Mouse (Mus musculus): Measurements from ENCODE around the gene Fcrlb. TPM values are rescaled to one million over a fixed set of nuclear protein-coding genes. Genes with fewer than 3 reads are reported as not detected.
A peak's percentile ranks its signal among the peaks of the same experiment; 100 is the strongest.

The Fcrlb gene
- total and polyA plus RNA-seq, 2 experiments from 2014 or later = not detected

DNA sequence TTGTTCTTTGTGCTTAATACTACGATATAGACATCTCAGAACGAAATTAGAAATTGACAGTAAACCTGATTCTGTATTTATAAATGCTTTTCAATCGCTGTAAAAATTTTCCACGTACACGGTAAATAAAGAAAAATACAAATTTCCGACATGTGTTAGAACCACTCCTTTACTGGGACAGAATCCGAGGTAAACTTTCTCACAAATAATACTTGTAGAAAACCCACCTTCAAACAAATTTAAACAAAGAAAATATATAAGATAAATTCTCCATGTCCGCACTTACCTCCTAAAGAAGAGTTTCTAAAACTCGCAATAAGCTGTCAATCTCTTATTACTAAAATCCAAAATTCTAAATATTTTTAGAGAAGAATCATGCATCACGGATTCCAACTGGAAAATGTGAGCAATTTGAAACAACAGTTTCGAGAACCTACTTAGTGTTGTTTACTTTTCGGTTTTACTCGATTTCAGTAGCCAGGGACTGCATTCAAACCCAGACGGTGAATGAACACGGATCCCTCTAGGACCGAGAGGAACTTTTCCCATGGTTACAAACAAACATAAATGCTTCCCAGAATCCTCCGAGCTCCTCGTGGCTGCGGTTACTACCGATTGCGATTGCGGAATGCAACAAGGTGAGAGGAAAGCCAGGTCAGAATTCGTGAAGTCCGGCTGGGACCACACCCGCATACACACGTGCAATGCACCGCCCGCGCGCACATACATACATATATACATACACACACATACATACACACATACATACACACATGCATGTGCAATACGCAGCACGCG is 44.4 kb downstream of the Fcrlb start:
- Histone ChIP-seq H3K27ac (ENCODE audit: low read depth) (peak overlapping the region; percentile 79), H3K4me3 (ENCODE audit: low read depth, low read length) (peak overlapping the region; percentile 76), H3K9ac (replicated peaks; ENCODE audit: low read depth, low read length) (peak overlapping the region; percentile 88), H3K27me3 (ENCODE audit: control insufficient read depth, insufficient read depth, low read length) (no peaks in the 10 kb centered on the region), H3K36me3 (replicated peaks; ENCODE audit: control insufficient read depth, insufficient read depth, low read length) (peaks cover 8% of the 10 kb centered on the region; the same call in 1 of the 2 replicates), H3K4me1 (ENCODE audit: control insufficient read depth, insufficient read depth) (peaks cover 14% of the 10 kb centered on the region), H3K4me2 (ENCODE audit: low read depth, low read length) (peak overlapping the region; percentile 90), H3K9me3 (replicated peaks; ENCODE audit: control insufficient read depth, low read length) (no peaks in the 10 kb centered on the region)
- ATAC-seq (ENCODE audit: insufficient read depth, low read depth) (peak; percentile 79), DNase-seq (ENCODE audit: low spot score) (peak; percentile 91)
- TF ChIP-seq EP300 (IDR thresholded peaks at IDR 0.05; ENCODE audit: low read depth) = no peak
- TF ChIP-seq CTCF (IDR thresholded peaks at IDR 0.05; ENCODE audit: low read depth) = no peak
- WGBS = under 1% methylated on average over 33 of the region's 33 CpGs

DNA sequence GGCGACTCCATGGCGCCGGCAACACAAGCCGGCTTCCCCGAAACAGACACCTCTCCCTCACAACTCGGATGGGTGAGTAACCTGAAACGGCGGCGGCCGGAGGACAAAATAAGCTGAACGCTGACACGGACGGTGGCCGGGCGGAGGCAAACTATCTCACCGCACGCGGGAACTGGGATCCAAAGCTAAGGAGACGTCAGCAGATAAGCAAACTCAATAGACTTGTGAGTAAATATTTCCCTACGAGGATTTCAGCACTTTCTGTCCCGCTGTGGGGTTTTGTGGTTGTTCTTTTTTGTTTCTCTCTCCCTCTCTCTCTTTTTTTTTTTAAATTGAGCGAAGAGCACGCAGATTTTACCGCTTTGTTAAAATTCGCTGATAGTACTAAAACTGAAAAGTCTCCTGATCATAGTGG is 45.0 kb downstream of the Fcrlb start, which contains the start of gene Atf6:
TSS of gene Atf6 (minus strand) at position 81 of the 415 bp plus-strand sequence.
- Histone ChIP-seq H3K27ac (ENCODE audit: low read depth) (peak within 1 kb of the TSS; percentile 79), H3K9me3 (replicated peaks; ENCODE audit: control insufficient read depth, low read length) (no peaks in the 10 kb centered on the region), H3K27me3 (ENCODE audit: control insufficient read depth, insufficient read depth, low read length) (no peaks in the 10 kb centered on the region), H3K4me2 (ENCODE audit: low read depth, low read length) (peak within 1 kb of the TSS; percentile 90), H3K4me1 (ENCODE audit: control insufficient read depth, insufficient read depth) (peaks cover 14% of the 10 kb centered on the region), H3K36me3 (replicated peaks; ENCODE audit: control insufficient read depth, insufficient read depth, low read length) (0 out of 2 replicates have a peak, but pooled peaks cover 5% of the 10 kb centered on the region), H3K4me3 (ENCODE audit: low read depth, low read length) (peak within 1 kb of the TSS; percentile 76), H3K9ac (replicated peaks; ENCODE audit: low read depth, low read length) (peak within 1 kb of the TSS; percentile 88)
- TF ChIP-seq CTCF (IDR thresholded peaks at IDR 0.05; ENCODE audit: low read depth) (no peak), EP300 (IDR thresholded peaks at IDR 0.05; ENCODE audit: low read depth) (no peak)
- WGBS = 0% methylated on average over 25 of the region's 25 CpGs
- DNase-seq (ENCODE audit: low spot score) (peak; percentile 93), ATAC-seq (ENCODE audit: insufficient read depth, low read depth) (peak; percentile 86)

DNA sequence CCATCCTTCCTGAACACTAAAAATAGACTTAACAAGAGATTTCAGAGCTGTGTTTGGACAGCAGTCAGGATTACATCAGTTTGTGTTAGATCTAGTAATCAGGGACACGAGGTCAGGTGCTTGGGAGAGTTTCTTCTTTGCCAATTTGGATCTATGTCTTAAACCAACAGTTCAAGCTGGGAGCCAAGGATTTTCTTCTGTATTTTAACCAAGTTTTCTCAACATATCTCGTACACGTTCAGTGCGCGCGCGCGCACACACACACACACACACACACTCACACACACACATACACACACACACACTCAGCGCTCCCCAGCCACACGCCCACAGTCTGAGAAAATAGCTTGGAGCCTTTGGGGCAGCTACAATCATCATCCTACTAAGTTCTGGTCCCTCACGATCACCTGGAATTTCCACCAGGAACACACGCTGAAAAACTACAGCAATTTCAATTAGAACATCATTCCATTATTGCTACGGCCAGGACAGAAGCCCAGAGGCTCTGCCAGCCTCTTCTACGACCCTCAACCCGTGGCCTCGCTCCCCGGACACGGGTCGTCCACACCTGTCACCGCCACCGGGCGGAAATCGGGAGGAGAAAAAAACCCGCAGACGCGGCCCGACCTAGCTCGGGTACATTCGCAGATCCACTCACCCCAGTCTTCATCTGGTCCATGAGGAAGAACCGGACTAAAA is 45.6 kb downstream of the Fcrlb start:
- Histone ChIP-seq H3K4me2 (ENCODE audit: low read depth, low read length) (peak overlapping the region; percentile 90), H3K9ac (replicated peaks; ENCODE audit: low read depth, low read length) (peak overlapping the region; percentile 88), H3K4me1 (ENCODE audit: control insufficient read depth, insufficient read depth) (peaks cover 19% of the 10 kb centered on the region), H3K27ac (ENCODE audit: low read depth) (peak overlapping the region; percentile 79), H3K9me3 (replicated peaks; ENCODE audit: control insufficient read depth, low read length) (no peaks in the 10 kb centered on the region), H3K27me3 (ENCODE audit: control insufficient read depth, insufficient read depth, low read length) (no peaks in the 10 kb centered on the region), H3K36me3 (replicated peaks; ENCODE audit: control insufficient read depth, insufficient read depth, low read length) (0 out of 2 replicates have a peak, but pooled peaks cover 5% of the 10 kb centered on the region), H3K4me3 (ENCODE audit: low read depth, low read length) (peak overlapping the region; percentile 76)
- TF ChIP-seq CTCF (IDR thresholded peaks at IDR 0.05; ENCODE audit: low read depth) (no peak), EP300 (IDR thresholded peaks at IDR 0.05; ENCODE audit: low read depth) (no peak)
- DNase-seq (ENCODE audit: low spot score) (no peak), ATAC-seq (ENCODE audit: insufficient read depth, low read depth) (peak; percentile 24; the same call in 1 of the 2 replicates)
- 1% methylated on average over 29 of the region's 30 CpGs for WGBS

DNA sequence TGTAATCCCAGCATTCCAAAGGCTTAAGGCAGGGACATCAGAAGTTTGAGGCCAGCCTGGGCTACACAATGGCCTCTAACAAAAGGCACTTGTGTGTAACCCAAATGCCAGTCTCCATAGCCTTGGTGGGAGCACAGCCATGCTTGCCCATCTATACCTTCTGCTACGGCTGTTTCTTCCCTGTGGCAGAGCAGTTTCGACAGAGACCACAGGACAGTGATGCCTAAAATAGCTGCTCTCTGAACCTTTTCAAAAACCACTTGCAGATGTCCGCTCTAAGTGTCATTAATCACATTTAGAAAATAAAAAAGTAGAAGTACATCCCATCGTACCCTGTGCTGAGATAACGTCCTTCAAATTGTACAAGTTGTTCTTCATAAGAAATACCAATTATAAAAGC is 47.3 kb downstream of the Fcrlb start:
- no peak for ATAC-seq (ENCODE audit: insufficient read depth, low read depth)
- Histone ChIP-seq H3K4me3 (ENCODE audit: low read depth, low read length) (no peak overlapping the region), H3K36me3 (replicated peaks; ENCODE audit: control insufficient read depth, insufficient read depth, low read length) (no peaks in the 10 kb centered on the region), H3K27me3 (ENCODE audit: control insufficient read depth, insufficient read depth, low read length) (no peaks in the 10 kb centered on the region), H3K9ac (replicated peaks; ENCODE audit: low read depth, low read length) (no peak overlapping the region), H3K9me3 (replicated peaks; ENCODE audit: control insufficient read depth, low read length) (no peaks in the 10 kb centered on the region), H3K4me1 (ENCODE audit: control insufficient read depth, insufficient read depth) (peaks cover 20% of the 10 kb centered on the region), H3K4me2 (ENCODE audit: low read depth, low read length) (peak overlapping the region; percentile 6), H3K27ac (ENCODE audit: low read depth) (no peak overlapping the region)
- TF ChIP-seq EP300 (IDR thresholded peaks at IDR 0.05; ENCODE audit: low read depth) (no peak), CTCF (IDR thresholded peaks at IDR 0.05; ENCODE audit: low read depth) (no peak)
- 43% methylated on average over 5 of the region's 5 CpGs for WGBS
- DNase-seq (ENCODE audit: low spot score) = no peak

DNA sequence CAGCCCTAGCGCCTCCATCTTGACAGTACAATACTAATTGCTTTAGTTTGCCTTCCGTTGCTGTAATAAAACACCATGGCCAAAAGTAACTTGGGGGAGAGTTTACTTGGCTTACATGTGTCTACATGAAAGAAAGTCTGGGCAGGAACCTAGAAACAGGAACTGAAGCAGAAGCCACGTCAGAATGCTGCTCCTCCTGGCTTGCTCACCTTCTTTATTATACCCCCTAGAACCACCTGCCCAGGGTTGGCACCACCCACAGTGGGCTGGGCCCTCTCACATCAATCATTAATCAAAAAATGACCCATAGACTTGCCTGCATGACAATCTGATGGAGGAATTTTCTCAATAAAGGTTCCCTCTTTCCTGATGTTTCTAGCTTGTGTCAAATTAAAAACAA is 48.0 kb downstream of the Fcrlb start:
- Histone ChIP-seq H3K4me2 (ENCODE audit: low read depth, low read length) (no peak overlapping the region), H3K4me3 (ENCODE audit: low read depth, low read length) (no peak overlapping the region), H3K36me3 (replicated peaks; ENCODE audit: control insufficient read depth, insufficient read depth, low read length) (no peaks in the 10 kb centered on the region), H3K4me1 (ENCODE audit: control insufficient read depth, insufficient read depth) (peaks cover 20% of the 10 kb centered on the region), H3K27ac (ENCODE audit: low read depth) (no peak overlapping the region), H3K27me3 (ENCODE audit: control insufficient read depth, insufficient read depth, low read length) (no peaks in the 10 kb centered on the region), H3K9me3 (replicated peaks; ENCODE audit: control insufficient read depth, low read length) (no peaks in the 10 kb centered on the region), H3K9ac (replicated peaks; ENCODE audit: low read depth, low read length) (no peak overlapping the region)
- 87% methylated on average over 3 of the region's 3 CpGs for WGBS
- ATAC-seq (ENCODE audit: insufficient read depth, low read depth) (no peak), DNase-seq (ENCODE audit: low spot score) (no peak)
- TF ChIP-seq EP300 (IDR thresholded peaks at IDR 0.05; ENCODE audit: low read depth) (no peak), CTCF (IDR thresholded peaks at IDR 0.05; ENCODE audit: low read depth) (no peak)

All from heart, postnatal 0 days (tissue).